Mouse (Mus musculus) skeletal muscle tissue, adult 2 months (tissue): ENCODE data around the gene Elp5.

Experiments
- DNase-seq: peaks from one replicate; pipeline ENCODE4 v3.0.0-alpha.2; 2012; ENCODE audit warnings: low read depth, low spot score

Elp5 gene

GRCm38 (mm10) chr11:69992396-69992795, 10.1 kb upstream of the Elp5 start:
- no peak for DNase-seq

- no peak for DNase-seq
Observed at GRCm38 (mm10) chr11:69991711-69992110, 9.4 kb upstream of the Elp5 start.

GRCm38 (mm10) chr11:69990850-69991691, 8.8 kb upstream of the Elp5 start, which contains the start of gene Gabarap:
Gene Gabarap, plus strand, starts transcription at chr11:69991143.
- peak; percentile 97 for DNase-seq

- DNase-seq: no peak
Observed at GRCm38 (mm10) chr11:69989949-69990348, 7.6 kb upstream of the Elp5 start.

- no peak for DNase-seq
Observed at GRCm38 (mm10) chr11:69984431-69984830, 2.1 kb upstream of the Elp5 start.

- DNase-seq: peak; percentile 88
Observed at GRCm38 (mm10) chr11:69983377-69983776, 1.1 kb upstream of the Elp5 start.

GRCm38 (mm10) chr11:69982877-69983276, 560 bp upstream of the Elp5 start:
- peak; percentile 84 for DNase-seq

- DNase-seq: no peak
Observed at GRCm38 (mm10) chr11:69981141-69981762, 1.1 kb downstream of the Elp5 start, which contains the start of gene Ctdnep1. Gene Ctdnep1, plus strand, starts transcription at chr11:69981156.

- peak; percentile 99 for DNase-seq
Observed at GRCm38 (mm10) chr11:69980196-69981140, 1.8 kb downstream of the Elp5 start.

- DNase-seq: no peak
Observed at GRCm38 (mm10) chr11:69979827-69980195, 2.5 kb downstream of the Elp5 start.

- DNase-seq: no peak
Observed at GRCm38 (mm10) chr11:69976271-69976670, 6.0 kb downstream of the Elp5 start.

GRCm38 (mm10) chr11:69974907-69975306, 7.4 kb downstream of the Elp5 start:
- no peak for DNase-seq

GRCm38 (mm10) chr11:69970775-69971174, 11.5 kb downstream of the Elp5 start:
- no peak for DNase-seq

- DNase-seq: no peak
Observed at GRCm38 (mm10) chr11:69970222-69970621, 12.1 kb downstream of the Elp5 start.

GRCm38 (mm10) chr11:69968793-69969192, 13.5 kb downstream of the Elp5 start:
- no peak for DNase-seq

- no peak for DNase-seq
Observed at GRCm38 (mm10) chr11:69966860-69967517, 15.3 kb downstream of the Elp5 start.

GRCm38 (mm10) chr11:69966006-69966859, 16.1 kb downstream of the Elp5 start:
- no peak for DNase-seq

GRCm38 (mm10) chr11:69965271-69966005, 16.9 kb downstream of the Elp5 start:
- DNase-seq: no peak

- no peak for DNase-seq
Observed at GRCm38 (mm10) chr11:69964650-69965270, 17.6 kb downstream of the Elp5 start, which contains the start of gene Cldn7. Gene Cldn7, plus strand, starts transcription at chr11:69964779.
